Mouse (Mus musculus) kidney, embryonic 16.5 days (tissue): ENCODE measurements around the gene Asap2. TPM values are rescaled to one million over a fixed set of nuclear protein-coding genes. Genes with fewer than 3 reads are reported as not detected.

Experiments used
- ATAC-seq: fragments of 200-750 bp; cut with Nextera tagmentation; 2 replicates; pipeline ENCODE4 v1.8.0; 2017; ENCODE audit warnings: moderate TSS enrichment; ENCODE audit not compliant: low FRiP score, low TSS enrichment
- H3K27ac ChIP-seq: fragments of 300-500 bp; sonication (generic); 2 replicates; pipeline ENCODE4 v1.5.1; 2014; ENCODE audit warnings: low read length
- H3K27me3 ChIP-seq: fragments of 300-500 bp; sonication (generic); 2 replicates; pipeline ENCODE4 v1.6.1; 2014; ENCODE audit warnings: low read length, control low read depth, mixed read lengths; ENCODE audit not compliant: insufficient read depth
- H3K36me3 ChIP-seq: fragments of 300-500 bp; sonication (generic); 2 replicates; pipeline ENCODE4 v1.6.1; 2014; ENCODE audit warnings: low read length, control low read depth, mixed read lengths; ENCODE audit not compliant: insufficient read depth
- H3K4me1 ChIP-seq: fragments of 300-500 bp; sonication (generic); 2 replicates; pipeline ENCODE4 v1.6.1; 2014; ENCODE audit warnings: low read length, control low read depth, mixed read lengths; ENCODE audit not compliant: insufficient read depth
- H3K4me2 ChIP-seq: fragments of 300-500 bp; sonication (generic); replicated peaks from 2 replicates; pipeline ENCODE4 v1.6.1; 2014; ENCODE audit warnings: low read depth, low read length
- H3K4me3 ChIP-seq: fragments of 300-500 bp; sonication (generic); 2 replicates; pipeline ENCODE4 v1.5.1; 2014; ENCODE audit warnings: mild to moderate bottlenecking, low read length
- H3K9ac ChIP-seq: fragments of 300-500 bp; sonication (generic); replicated peaks from 2 replicates; pipeline ENCODE4 v1.6.1; 2014; ENCODE audit warnings: low read length
- H3K9me3 ChIP-seq: fragments of 300-500 bp; sonication (generic); 2 replicates; pipeline ENCODE4 v1.6.1; 2016; ENCODE audit warnings: low read length, control low read depth
- WGBS: fragments of 180-500 bp; shearing (Covaris S2); extraction: QIAGEN DNeasy Blood & Tissue Kit; methylation state at CpG from one replicate; pipeline ENCODE4 v1.1.7; 2014; 5-methylcytosine and 5-hydroxymethylcytosine counted together
- polyA plus RNA-seq: library from polyadenylated mRNA; unstranded; fragments of >200 nt; fragmentation: Nextera tagmentation; extraction: Ambion mirVana; gene quantifications from 2 replicates; pipeline ENCODE4 v1.2.1, GENCODE M21; 2015

The Asap2 gene
- polyA plus RNA-seq, 1 experiment from 2014 or later: 8.1 TPM

DNA sequence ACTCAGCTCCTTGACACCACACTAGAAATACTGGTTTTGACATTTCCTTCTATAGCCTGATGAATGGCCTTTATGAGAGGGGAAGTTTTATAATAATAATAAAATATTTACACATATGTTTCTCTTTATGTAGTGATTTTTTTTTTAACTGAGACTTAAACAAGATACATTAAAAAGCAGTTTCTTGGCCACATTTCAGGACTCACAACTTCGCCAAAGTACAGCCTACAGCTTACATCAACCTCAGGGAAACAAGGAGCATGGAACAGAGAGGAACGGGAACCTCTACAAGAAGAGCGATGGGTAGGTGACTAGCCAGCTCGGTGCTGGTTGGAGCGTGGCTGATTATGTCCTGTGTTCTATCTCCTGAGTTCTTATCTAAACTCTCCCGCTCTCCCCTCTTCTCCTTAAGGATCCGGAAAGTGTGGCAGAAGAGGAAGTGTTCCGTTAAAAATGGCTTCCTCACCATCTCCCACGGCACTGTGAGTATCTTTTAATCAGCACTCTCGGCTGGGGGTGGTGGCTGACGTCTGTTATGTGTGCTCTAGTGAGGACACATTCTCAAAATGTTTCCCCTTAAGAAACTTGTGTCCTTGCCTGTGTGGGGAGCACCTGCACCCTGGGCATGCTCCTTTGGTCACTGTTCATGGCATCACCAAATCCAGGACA lies 227.7 kb downstream of the Asap2 start:
- Histone ChIP-seq H3K36me3 (peaks cover 20% of the 10 kb centered on the region), H3K4me2 (no peak overlapping the region), H3K9me3 (no peaks in the 10 kb centered on the region), H3K4me3 (no peak overlapping the region), H3K27me3 (no peaks in the 10 kb centered on the region), H3K27ac (no peak overlapping the region), H3K9ac (no peak overlapping the region), H3K4me1 (peaks cover 5% of the 10 kb centered on the region)
- no peak for ATAC-seq
- WGBS: 85% methylated on average over 11 of the region's 11 CpGs

- peaks cover 29% of the 10 kb centered on the region for H3K36me3 ChIP-seq
- H3K4me3 ChIP-seq: no peak overlapping the region
- H3K9ac ChIP-seq: no peak overlapping the region
- H3K4me2 ChIP-seq: no peak overlapping the region
- H3K27ac ChIP-seq: no peak overlapping the region
- H3K9me3 ChIP-seq: no peaks in the 10 kb centered on the region
- WGBS: 83% methylated on average over 1 of the region's 1 CpGs
- no peak for ATAC-seq
- H3K4me1 ChIP-seq: no peaks in the 10 kb centered on the region
- no peaks in the 10 kb centered on the region for H3K27me3 ChIP-seq
Observed at GRCm38 (mm10) chr12:21220596-21220995, 230.3 kb downstream of the Asap2 start.

DNA sequence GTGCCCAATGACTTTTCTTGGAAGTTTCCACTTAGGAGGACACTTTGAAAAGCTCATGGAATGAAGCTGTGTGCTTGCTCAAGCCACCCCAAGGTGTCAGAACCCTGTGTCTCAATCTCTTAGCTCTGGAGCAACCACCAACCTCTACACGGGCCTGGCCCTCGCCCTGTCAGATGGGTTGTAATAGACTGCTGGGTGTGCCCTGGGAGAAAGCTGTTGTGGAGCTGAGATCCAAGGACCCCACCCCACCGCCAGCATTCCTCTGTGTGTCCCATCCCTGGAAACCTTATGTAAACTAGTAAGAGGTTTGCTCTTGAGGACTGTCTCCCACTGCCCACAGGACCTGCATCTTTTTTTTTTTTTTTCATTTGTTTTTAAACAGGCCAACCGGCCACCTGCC lies 233.7 kb downstream of the Asap2 start:
- H3K4me1 ChIP-seq: peaks cover 12% of the 10 kb centered on the region; the same call in 1 of the 2 replicates
- peaks cover 18% of the 10 kb centered on the region for H3K36me3 ChIP-seq
- H3K4me3 ChIP-seq: no peak overlapping the region
- H3K9ac ChIP-seq: no peak overlapping the region
- H3K9me3 ChIP-seq: no peaks in the 10 kb centered on the region
- 88% methylated on average over 4 of the region's 4 CpGs for WGBS
- H3K27me3 ChIP-seq: no peaks in the 10 kb centered on the region
- H3K27ac ChIP-seq: no peak overlapping the region
- ATAC-seq: no peak
- H3K4me2 ChIP-seq: no peak overlapping the region

- Histone ChIP-seq H3K36me3 (peaks cover 19% of the 10 kb centered on the region; the same call in 1 of the 2 replicates), H3K9me3 (no peaks in the 10 kb centered on the region), H3K27me3 (no peaks in the 10 kb centered on the region), H3K27ac (no peak overlapping the region), H3K9ac (no peak overlapping the region), H3K4me1 (peaks cover 12% of the 10 kb centered on the region; the same call in 1 of the 2 replicates), H3K4me3 (no peak overlapping the region), H3K4me2 (no peak overlapping the region)
- 55% methylated on average over 8 of the region's 8 CpGs for WGBS
- 0 out of 2 replicates have a peak, but pooled peaks have one; percentile 24 for ATAC-seq
Observed at GRCm38 (mm10) chr12:21225358-21225757, 235.1 kb downstream of the Asap2 start.

DNA sequence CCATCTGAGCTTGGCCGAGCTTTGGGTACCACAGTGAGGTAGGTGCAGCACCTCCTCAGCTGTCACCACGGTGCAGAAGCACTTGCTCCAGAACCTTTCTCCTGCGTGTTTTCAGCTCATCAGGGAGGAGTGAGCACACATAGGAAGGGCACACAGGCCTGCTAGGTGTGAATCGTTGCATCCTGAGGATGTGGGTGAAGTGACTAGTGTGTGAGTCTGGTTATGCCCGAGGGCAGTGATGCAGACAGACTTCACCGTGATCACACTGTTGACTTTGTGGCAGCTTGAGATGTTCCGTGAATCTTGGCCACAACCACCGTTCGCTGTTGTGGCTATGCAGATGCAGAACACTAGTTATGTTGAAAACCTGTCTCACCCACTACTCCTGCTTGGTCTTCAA lies 236.1 kb downstream of the Asap2 start:
- no peak for ATAC-seq
- Histone ChIP-seq H3K36me3 (peaks cover 14% of the 10 kb centered on the region; the same call in 1 of the 2 replicates), H3K9me3 (no peaks in the 10 kb centered on the region), H3K27me3 (no peaks in the 10 kb centered on the region), H3K4me1 (peaks cover 12% of the 10 kb centered on the region; the same call in 1 of the 2 replicates), H3K9ac (no peak overlapping the region), H3K27ac (no peak overlapping the region), H3K4me3 (no peak overlapping the region), H3K4me2 (no peak overlapping the region)
- 84% methylated on average over 9 of the region's 9 CpGs for WGBS

DNA sequence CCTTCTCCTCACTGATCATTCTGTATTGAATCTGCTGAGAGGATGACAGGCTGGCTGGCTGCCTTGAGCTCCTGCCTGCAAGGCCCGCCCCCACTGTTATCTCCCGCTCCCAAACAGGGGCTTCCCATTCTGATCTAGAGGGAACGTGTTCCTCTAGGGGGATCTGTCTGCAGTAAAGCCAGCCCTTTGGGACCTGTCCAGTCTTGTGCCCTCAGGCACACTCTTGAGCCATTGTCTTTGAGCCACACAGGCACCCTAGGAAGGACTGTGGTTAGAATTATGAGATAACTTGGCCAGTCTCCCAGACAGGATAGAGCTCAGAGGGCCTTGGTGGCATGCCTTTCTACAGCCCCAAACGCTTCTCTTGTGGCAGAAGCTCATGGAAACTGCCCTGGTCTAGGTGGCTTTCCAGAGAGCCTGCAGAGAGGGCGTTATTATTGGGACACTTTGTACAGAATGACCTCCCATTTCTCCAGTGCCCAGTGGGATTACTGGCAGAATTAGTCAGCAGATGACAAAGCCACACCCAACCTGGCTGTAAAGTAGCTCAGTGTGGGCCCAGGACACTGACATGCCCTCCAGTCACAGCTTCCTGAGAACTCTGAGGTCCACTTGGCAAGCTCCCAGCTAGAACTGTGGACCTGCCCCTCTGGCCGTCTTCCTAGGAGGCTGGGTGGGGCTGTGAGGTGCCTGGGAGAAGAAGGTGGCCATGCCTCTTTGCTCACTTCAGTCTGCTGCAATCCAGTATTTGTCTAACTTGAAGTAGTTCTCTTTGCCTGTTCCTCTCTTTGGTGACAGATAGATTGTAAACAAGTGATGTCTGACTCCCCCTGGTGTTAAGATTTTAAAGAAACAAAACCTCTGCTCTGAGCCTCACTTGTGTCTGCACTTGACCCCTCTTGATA lies 237.1 kb downstream of the Asap2 start:
- peaks cover 17% of the 10 kb centered on the region; the same call in 1 of the 2 replicates for H3K36me3 ChIP-seq
- H3K27me3 ChIP-seq: no peaks in the 10 kb centered on the region
- H3K9me3 ChIP-seq: no peaks in the 10 kb centered on the region
- 0 out of 2 replicates have a peak overlapping the region, but pooled peaks have one; percentile 26 for H3K27ac ChIP-seq
- peak; percentile 61 for ATAC-seq
- peaks cover 12% of the 10 kb centered on the region; the same call in 1 of the 2 replicates for H3K4me1 ChIP-seq
- no peak overlapping the region for H3K4me2 ChIP-seq
- WGBS: 54% methylated on average over 6 of the region's 6 CpGs
- no peak overlapping the region for H3K4me3 ChIP-seq
- H3K9ac ChIP-seq: no peak overlapping the region

GRCm38 (mm10) chr12:21228650-21229049 lies 238.4 kb downstream of the Asap2 start:
- 96% methylated on average over 4 of the region's 4 CpGs for WGBS
- Histone ChIP-seq H3K27me3 (no peaks in the 10 kb centered on the region), H3K4me1 (peaks cover 12% of the 10 kb centered on the region; the same call in 1 of the 2 replicates), H3K36me3 (peaks cover 20% of the 10 kb centered on the region; the same call in 1 of the 2 replicates), H3K9ac (no peak overlapping the region), H3K27ac (no peak overlapping the region), H3K4me3 (no peak overlapping the region), H3K9me3 (no peaks in the 10 kb centered on the region), H3K4me2 (no peak overlapping the region)
- ATAC-seq: no peak

GRCm38 (mm10) chr12:21229076-21229918 lies 239.0 kb downstream of the Asap2 start:
- Histone ChIP-seq H3K9ac (no peak overlapping the region), H3K4me3 (no peak overlapping the region), H3K27me3 (no peaks in the 10 kb centered on the region), H3K4me2 (no peak overlapping the region), H3K27ac (no peak overlapping the region), H3K9me3 (no peaks in the 10 kb centered on the region), H3K4me1 (peaks cover 12% of the 10 kb centered on the region; the same call in 1 of the 2 replicates), H3K36me3 (peaks cover 14% of the 10 kb centered on the region; the same call in 1 of the 2 replicates)
- no peak for ATAC-seq
- WGBS: 77% methylated on average over 17 of the region's 17 CpGs

GRCm38 (mm10) chr12:21233727-21234126 lies 243.5 kb downstream of the Asap2 start:
- 88% methylated on average over 7 of the region's 7 CpGs for WGBS
- H3K9ac ChIP-seq: no peak overlapping the region
- peaks cover 32% of the 10 kb centered on the region for H3K36me3 ChIP-seq
- no peaks in the 10 kb centered on the region for H3K4me1 ChIP-seq
- no peak overlapping the region for H3K4me3 ChIP-seq
- H3K9me3 ChIP-seq: no peaks in the 10 kb centered on the region
- no peaks in the 10 kb centered on the region for H3K27me3 ChIP-seq
- no peak overlapping the region for H3K27ac ChIP-seq
- ATAC-seq: no peak
- no peak overlapping the region for H3K4me2 ChIP-seq
